Mouse (Mus musculus): ENCODE measurements around the gene Rph3a. TPM values are rescaled to one million over a fixed set of nuclear protein-coding genes. Genes with fewer than 3 reads are reported as not detected.

The Rph3a gene
- polyA plus RNA-seq, 2 experiments = 0.10 TPM; not detected in 1

DNA sequence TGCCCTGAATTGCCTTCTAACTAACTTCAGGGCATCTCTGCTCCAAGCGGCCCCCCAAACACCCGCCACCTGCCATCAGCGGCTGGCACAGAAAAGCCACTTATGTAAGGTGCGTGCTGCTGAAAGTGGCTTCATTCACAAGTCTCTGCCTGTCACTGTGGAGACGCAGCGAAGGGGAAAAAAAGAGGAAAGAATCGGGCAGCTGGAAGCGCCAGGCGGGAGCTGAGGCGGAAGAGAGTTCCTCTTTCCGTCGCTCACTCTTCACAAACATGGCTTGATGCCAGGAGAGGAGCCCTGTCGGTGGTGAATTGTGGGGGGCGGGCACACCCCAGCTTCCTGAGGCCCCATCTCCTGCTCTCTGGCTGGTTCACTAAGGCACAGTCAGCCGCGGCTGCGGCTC, 6.1 kb downstream of the Rph3a start:
- no peaks in the 10 kb centered on the region for H3K9me3 ChIP-seq (ENCODE audit: control insufficient read depth, low read length)
- ATAC-seq (ENCODE audit: low FRiP score, low read depth) = no peak
- H3K4me1 ChIP-seq (ENCODE audit: control insufficient read depth, insufficient read depth, low read length) = no peaks in the 10 kb centered on the region
- no peak overlapping the region for H3K27ac ChIP-seq (replicated peaks; ENCODE audit: low read depth, low read length)
- TF ChIP-seq POLR2A (IDR thresholded peaks at IDR 0.05; ENCODE audit: borderline replicate concordance, extremely low read depth, insufficient read depth, insufficient read length) = no peak
- no peaks in the 10 kb centered on the region for H3K36me3 ChIP-seq (ENCODE audit: control insufficient read depth, insufficient read depth, low read length)
- 40% methylated on average over 16 of the region's 17 CpGs for WGBS
- H3K4me2 ChIP-seq (replicated peaks; ENCODE audit: low read depth, low read length, severe bottlenecking) = no peak overlapping the region
- DNase-seq (ENCODE audit: low spot score) = no peak
- no peaks in the 10 kb centered on the region; the same call in 1 of the 2 replicates for H3K27me3 ChIP-seq (ENCODE audit: control insufficient read depth, insufficient read depth, low read length)
- no peak overlapping the region for H3K9ac ChIP-seq (ENCODE audit: low read depth, low read length, severe bottlenecking)
- no peak overlapping the region for H3K4me3 ChIP-seq (replicated peaks; ENCODE audit: low read length)

DNA sequence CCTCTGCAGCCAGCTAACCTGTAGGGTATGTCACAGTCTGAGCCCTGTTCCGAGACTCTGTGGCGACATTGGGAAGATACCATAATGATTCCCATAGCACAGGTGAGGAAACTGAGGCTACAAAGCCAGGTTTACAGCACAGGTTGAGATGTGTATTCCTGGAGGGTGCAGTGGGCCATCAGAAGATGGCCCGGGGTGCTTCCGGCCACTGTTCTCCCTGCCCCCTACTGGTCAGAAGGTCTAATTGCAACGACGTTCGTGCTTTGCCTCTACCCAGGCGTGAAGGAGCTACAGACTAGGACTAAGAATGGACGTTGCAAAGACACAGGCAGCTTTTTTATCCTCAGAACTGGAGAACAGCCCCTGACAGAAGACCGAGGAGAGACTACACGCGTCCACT, 10.3 kb downstream of the Rph3a start:
- 39% methylated on average over 12 of the region's 12 CpGs for WGBS
- DNase-seq (ENCODE audit: low spot score) (no peak), ATAC-seq (ENCODE audit: low FRiP score, low read depth) (no peak)
- no peak overlapping the region for H3K4me3 ChIP-seq (replicated peaks; ENCODE audit: low read length)
- no peaks in the 10 kb centered on the region for H3K9me3 ChIP-seq (ENCODE audit: control insufficient read depth, low read length)
- no peak overlapping the region for H3K9ac ChIP-seq (ENCODE audit: low read depth, low read length, severe bottlenecking)
- H3K4me1 ChIP-seq (ENCODE audit: control insufficient read depth, insufficient read depth, low read length) = no peaks in the 10 kb centered on the region
- H3K36me3 ChIP-seq (ENCODE audit: control insufficient read depth, insufficient read depth, low read length) = no peaks in the 10 kb centered on the region
- H3K27ac ChIP-seq (replicated peaks; ENCODE audit: low read depth, low read length) = no peak overlapping the region
- H3K4me2 ChIP-seq (replicated peaks; ENCODE audit: low read depth, low read length, severe bottlenecking) = no peak overlapping the region
- TF ChIP-seq POLR2A (IDR thresholded peaks at IDR 0.05; ENCODE audit: borderline replicate concordance, extremely low read depth, insufficient read depth, insufficient read length) = no peak
- H3K27me3 ChIP-seq (ENCODE audit: control insufficient read depth, insufficient read depth, low read length) = no peaks in the 10 kb centered on the region; the same call in 1 of the 2 replicates

DNA sequence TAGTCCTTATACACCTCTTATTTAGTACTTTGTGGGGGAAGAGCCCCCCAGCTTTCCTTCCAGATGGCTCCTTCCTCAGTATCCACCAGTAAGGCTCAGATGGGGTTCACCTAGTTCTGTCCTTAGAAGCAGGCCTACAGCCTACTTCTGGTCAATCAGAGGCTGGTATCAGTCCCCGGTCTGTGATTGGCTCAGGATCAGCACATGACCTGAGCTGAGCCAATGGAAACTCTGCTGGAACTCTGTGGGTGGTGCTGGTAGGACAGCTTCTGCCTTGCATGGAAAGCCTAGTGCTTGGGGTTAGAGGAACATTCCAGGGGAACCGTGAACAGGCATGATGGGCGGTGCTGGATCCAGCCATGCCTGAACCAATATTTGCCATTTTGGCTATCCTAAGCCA, 21.5 kb downstream of the Rph3a start:
- no peak overlapping the region for H3K4me3 ChIP-seq (replicated peaks; ENCODE audit: low read length)
- H3K4me1 ChIP-seq (ENCODE audit: control insufficient read depth, insufficient read depth, low read length) = no peaks in the 10 kb centered on the region
- no peak overlapping the region for H3K9ac ChIP-seq (ENCODE audit: low read depth, low read length, severe bottlenecking)
- 90% methylated on average over 3 of the region's 3 CpGs for WGBS
- no peaks in the 10 kb centered on the region for H3K9me3 ChIP-seq (ENCODE audit: control insufficient read depth, low read length)
- no peak for TF ChIP-seq POLR2A (IDR thresholded peaks at IDR 0.05; ENCODE audit: borderline replicate concordance, extremely low read depth, insufficient read depth, insufficient read length)
- H3K27ac ChIP-seq (replicated peaks; ENCODE audit: low read depth, low read length) = no peak overlapping the region
- H3K36me3 ChIP-seq (ENCODE audit: control insufficient read depth, insufficient read depth, low read length) = no peaks in the 10 kb centered on the region
- ATAC-seq (ENCODE audit: low FRiP score, low read depth) = no peak
- DNase-seq (ENCODE audit: low spot score) = no peak
- no peaks in the 10 kb centered on the region for H3K27me3 ChIP-seq (ENCODE audit: control insufficient read depth, insufficient read depth, low read length)
- H3K4me2 ChIP-seq (replicated peaks; ENCODE audit: low read depth, low read length, severe bottlenecking) = no peak overlapping the region

DNA sequence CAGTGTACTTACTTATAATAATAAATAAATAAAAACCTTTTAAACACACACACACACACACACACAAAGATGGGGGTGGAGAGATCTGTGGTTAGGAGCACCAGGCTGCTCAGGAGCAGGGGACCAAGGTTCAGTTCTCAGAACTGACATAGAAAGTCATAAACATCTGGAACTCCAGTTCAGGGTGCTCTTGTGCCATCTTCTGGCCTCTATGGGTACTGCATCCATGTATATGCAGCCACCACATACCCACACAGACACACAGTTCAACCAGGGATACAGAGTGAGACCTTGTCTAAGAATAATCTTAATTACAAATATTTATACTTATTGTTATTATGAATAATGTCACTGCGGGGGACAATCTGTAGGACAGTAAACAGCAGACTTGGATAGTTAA, 26.9 kb downstream of the Rph3a start:
- H3K9me3 ChIP-seq (ENCODE audit: control insufficient read depth, low read length) = peaks cover 2% of the 10 kb centered on the region; the same call in 1 of the 2 replicates
- WGBS = 79% methylated on average over 1 of the region's 1 CpGs
- H3K9ac ChIP-seq (ENCODE audit: low read depth, low read length, severe bottlenecking) = no peak overlapping the region
- no peak for DNase-seq (ENCODE audit: low spot score)
- ATAC-seq (ENCODE audit: low FRiP score, low read depth) = no peak
- no peak overlapping the region for H3K4me2 ChIP-seq (replicated peaks; ENCODE audit: low read depth, low read length, severe bottlenecking)
- no peak overlapping the region for H3K27ac ChIP-seq (replicated peaks; ENCODE audit: low read depth, low read length)
- no peaks in the 10 kb centered on the region for H3K36me3 ChIP-seq (ENCODE audit: control insufficient read depth, insufficient read depth, low read length)
- H3K4me3 ChIP-seq (replicated peaks; ENCODE audit: low read length) = no peak overlapping the region
- no peak for TF ChIP-seq POLR2A (IDR thresholded peaks at IDR 0.05; ENCODE audit: borderline replicate concordance, extremely low read depth, insufficient read depth, insufficient read length)
- H3K4me1 ChIP-seq (ENCODE audit: control insufficient read depth, insufficient read depth, low read length) = no peaks in the 10 kb centered on the region
- H3K27me3 ChIP-seq (ENCODE audit: control insufficient read depth, insufficient read depth, low read length) = no peaks in the 10 kb centered on the region

DNA sequence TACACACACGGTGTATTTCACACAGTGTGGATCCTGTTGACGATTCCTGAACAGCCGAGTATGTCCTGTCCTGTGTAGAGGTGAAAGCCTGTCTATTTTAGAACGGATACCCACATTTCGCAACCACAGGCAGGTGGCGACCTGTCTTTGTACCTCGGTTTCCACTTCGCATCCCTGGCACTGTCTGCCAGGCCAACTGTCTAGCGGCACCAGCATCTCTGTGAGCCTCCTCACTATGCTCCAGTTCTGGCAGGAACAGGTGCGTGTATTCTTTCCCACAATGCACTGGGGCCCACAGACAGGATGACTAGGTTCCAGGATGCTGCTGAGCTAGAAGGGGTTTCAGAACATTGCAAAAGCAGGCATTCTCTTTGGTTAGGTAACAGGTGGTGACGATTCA, 28.7 kb downstream of the Rph3a start:
- no peak for TF ChIP-seq POLR2A (IDR thresholded peaks at IDR 0.05; ENCODE audit: borderline replicate concordance, extremely low read depth, insufficient read depth, insufficient read length)
- WGBS = 95% methylated on average over 11 of the region's 11 CpGs

GRCm38 (mm10) chr5:120980116-120980515, 29.8 kb downstream of the Rph3a start:
- H3K4me1 ChIP-seq (ENCODE audit: control insufficient read depth, insufficient read depth, low read length) = no peaks in the 10 kb centered on the region
- 82% methylated on average over 2 of the region's 2 CpGs for WGBS
- no peak overlapping the region for H3K4me3 ChIP-seq (replicated peaks; ENCODE audit: low read length)
- no peak for DNase-seq (ENCODE audit: low spot score)
- H3K27ac ChIP-seq (replicated peaks; ENCODE audit: low read depth, low read length) = no peak overlapping the region
- no peaks in the 10 kb centered on the region for H3K36me3 ChIP-seq (ENCODE audit: control insufficient read depth, insufficient read depth, low read length)
- no peak for TF ChIP-seq POLR2A (IDR thresholded peaks at IDR 0.05; ENCODE audit: borderline replicate concordance, extremely low read depth, insufficient read depth, insufficient read length)
- H3K9ac ChIP-seq (ENCODE audit: low read depth, low read length, severe bottlenecking) = no peak overlapping the region
- peaks cover 2% of the 10 kb centered on the region; the same call in 1 of the 2 replicates for H3K9me3 ChIP-seq (ENCODE audit: control insufficient read depth, low read length)
- H3K4me2 ChIP-seq (replicated peaks; ENCODE audit: low read depth, low read length, severe bottlenecking) = no peak overlapping the region
- ATAC-seq (ENCODE audit: low FRiP score, low read depth) = no peak
- H3K27me3 ChIP-seq (ENCODE audit: control insufficient read depth, insufficient read depth, low read length) = no peaks in the 10 kb centered on the region

More for the DNA sequence above, 28.7 kb downstream of the Rph3a start:
- Histone ChIP-seq H3K36me3 (ENCODE audit: control insufficient read depth, insufficient read depth, low read length) (no peaks in the 10 kb centered on the region), H3K4me1 (ENCODE audit: control insufficient read depth, insufficient read depth, low read length) (no peaks in the 10 kb centered on the region), H3K4me2 (replicated peaks; ENCODE audit: low read depth, low read length, severe bottlenecking) (no peak overlapping the region), H3K9ac (ENCODE audit: low read depth, low read length, severe bottlenecking) (no peak overlapping the region), H3K27ac (replicated peaks; ENCODE audit: low read depth, low read length) (no peak overlapping the region), H3K27me3 (ENCODE audit: control insufficient read depth, insufficient read depth, low read length) (no peaks in the 10 kb centered on the region), H3K4me3 (replicated peaks; ENCODE audit: low read length) (no peak overlapping the region), H3K9me3 (ENCODE audit: control insufficient read depth, low read length) (peaks cover 2% of the 10 kb centered on the region; the same call in 1 of the 2 replicates)
- DNase-seq (ENCODE audit: low spot score) = no peak
- ATAC-seq (ENCODE audit: low FRiP score, low read depth) = no peak
